Mouse (Mus musculus) megakaryocyte, embryonic 14.5 days (primary cell): ENCODE measurements around the gene Coq5.

ENCODE experiments used
- FLI1 ChIP-seq: IDR thresholded peaks from 2 replicates; pipeline ENCODE4 v1.6.1; 2012; ENCODE audit warnings: low read length, inconsistent platforms, mixed read lengths
- GATA1 ChIP-seq: IDR thresholded peaks from 3 replicates; pipeline ENCODE4 v1.6.1; 2012; ENCODE audit warnings: mixed read lengths, low read length, inconsistent platforms, borderline replicate concordance

DNA sequence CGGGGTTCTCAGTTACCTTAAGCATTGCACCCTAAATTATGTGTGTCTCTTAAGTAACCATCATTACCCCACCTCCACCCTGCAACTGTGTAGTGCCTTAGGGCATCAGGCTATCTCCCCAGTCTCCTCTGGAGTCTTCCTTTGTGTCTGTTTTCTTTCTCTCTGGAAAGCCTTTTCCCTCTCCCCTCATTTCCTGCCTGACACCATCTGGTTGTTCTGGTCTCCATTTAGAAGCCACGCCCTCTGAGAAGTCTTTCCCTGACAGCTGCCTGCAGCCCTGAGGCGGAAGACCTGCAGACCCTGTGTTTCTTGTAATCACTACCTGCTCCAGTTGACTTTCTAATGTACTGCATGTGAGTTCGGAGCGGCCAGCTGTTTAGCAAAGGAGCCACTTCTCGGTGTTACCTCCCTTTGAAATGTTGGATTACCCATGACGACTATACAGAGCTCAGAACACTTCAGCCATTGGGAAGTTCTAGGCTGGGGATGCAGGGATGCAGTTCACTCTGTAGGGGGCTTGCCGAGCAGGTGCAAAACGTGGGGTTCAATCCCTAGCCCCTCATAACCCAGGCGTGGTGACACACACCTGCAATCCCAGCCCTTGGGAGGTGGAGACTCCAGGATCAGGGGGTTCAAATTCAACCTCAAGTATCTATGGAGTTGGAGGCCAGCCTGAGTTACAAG, 38.3 kb downstream of the Coq5 start:
- TF ChIP-seq FLI1 (no peak), GATA1 (no peak)
